Mouse (Mus musculus): ENCODE results near the gene D930020B18Rik. TPM values are rescaled to one million over a fixed set of nuclear protein-coding genes. Genes with fewer than 3 reads are reported as not detected.
A peak's percentile ranks its signal among the peaks of the same experiment; 100 is the strongest.

D930020B18Rik gene
- 0.26 and 0.35 TPM in 2 replicates for polyA plus RNA-seq (2015; fragmentation: Nextera tagmentation; extraction: Ambion mirVana)

DNA sequence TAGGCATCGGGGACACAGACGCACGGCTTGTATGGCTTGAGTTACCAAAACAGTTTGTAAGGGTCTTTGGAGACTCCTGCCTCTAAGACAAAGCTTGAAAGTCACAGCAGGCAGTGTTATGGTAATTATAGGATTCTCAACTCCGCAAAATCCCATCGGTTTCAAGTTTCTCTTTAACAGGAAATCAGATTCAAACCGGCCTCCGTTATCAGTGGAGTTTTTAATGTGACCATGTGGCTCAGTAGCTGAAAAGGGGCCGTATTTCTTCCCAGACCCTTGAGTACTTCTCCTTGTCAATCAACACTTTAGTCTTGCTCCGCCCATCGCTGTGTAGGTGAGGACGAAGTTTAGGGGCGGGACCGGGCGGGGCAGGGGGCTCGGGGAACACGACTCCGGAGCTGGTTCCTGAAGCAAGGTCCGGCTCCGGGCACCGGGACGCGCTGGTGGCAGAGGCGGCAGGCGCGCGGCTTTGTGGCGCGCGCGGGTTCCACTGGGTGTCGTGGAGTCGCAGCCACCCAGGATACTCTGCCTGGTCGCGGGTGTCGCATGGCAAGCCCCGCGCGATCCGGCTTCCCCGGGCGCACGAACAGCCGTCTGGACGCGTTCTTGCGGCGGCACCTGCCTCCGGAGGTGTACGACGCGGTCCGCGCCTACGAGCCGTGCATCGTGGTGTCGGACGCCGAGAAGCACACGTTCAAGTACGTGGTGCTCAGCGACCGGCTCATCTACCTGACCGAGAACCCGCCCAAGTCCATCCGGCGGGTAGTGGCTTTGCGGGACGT, at the start of gene D930020B18Rik:
Gene D930020B18Rik, plus strand, starts transcription at position 317 of the 782 bp plus-strand sequence.
- Histone ChIP-seq H3K4me1 (peaks cover 20% of the 10 kb centered on the region), H3K27me3 (replicated peaks) (peaks cover 34% of the 10 kb centered on the region), H3K9me3 (no peaks in the 10 kb centered on the region), H3K36me3 (replicated peaks) (no peaks in the 10 kb centered on the region), H3K27ac (no peak within 1 kb of the TSS), H3K9ac (peak within 1 kb of the TSS; percentile 26; the same call in 1 of the 2 replicates), H3K4me2 (peak within 1 kb of the TSS; percentile 92), H3K4me3 (peak within 1 kb of the TSS; percentile 45)
- 0 out of 2 replicates have a peak, but pooled peaks have one; percentile 21 for ATAC-seq (replicated peaks)
- WGBS: under 1% methylated on average over 69 of the region's 69 CpGs

DNA sequence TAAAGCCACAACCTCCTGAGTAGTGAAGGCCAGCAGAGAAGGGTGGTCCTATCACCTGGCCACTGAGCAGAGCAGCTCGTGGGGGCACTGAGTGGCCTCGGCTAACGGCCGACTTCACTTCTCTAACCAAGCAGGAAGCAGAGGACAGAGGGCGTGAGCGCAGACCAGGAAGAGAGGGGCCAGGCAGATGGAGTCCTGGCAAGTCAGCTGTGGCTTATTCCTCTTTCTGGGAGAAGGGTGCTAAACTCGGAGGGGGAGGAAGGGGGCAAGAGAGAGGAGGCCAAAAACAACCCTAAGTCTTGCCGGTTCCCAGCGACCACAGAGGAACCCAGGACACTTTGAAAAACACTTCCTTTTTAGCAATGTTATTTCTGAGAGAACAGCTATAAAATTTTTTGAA, 44.8 kb upstream of the D930020B18Rik start:
- ATAC-seq (replicated peaks): no peak
- H3K27ac ChIP-seq: no peak overlapping the region
- no peak overlapping the region for H3K4me3 ChIP-seq
- H3K4me2 ChIP-seq: no peak overlapping the region
- H3K36me3 ChIP-seq (replicated peaks): peaks cover 28% of the 10 kb centered on the region
- WGBS: 86% methylated on average over 9 of the region's 9 CpGs
- H3K9ac ChIP-seq: no peak overlapping the region
- H3K27me3 ChIP-seq (replicated peaks): no peaks in the 10 kb centered on the region
- H3K9me3 ChIP-seq: no peaks in the 10 kb centered on the region
- H3K4me1 ChIP-seq: no peaks in the 10 kb centered on the region

DNA sequence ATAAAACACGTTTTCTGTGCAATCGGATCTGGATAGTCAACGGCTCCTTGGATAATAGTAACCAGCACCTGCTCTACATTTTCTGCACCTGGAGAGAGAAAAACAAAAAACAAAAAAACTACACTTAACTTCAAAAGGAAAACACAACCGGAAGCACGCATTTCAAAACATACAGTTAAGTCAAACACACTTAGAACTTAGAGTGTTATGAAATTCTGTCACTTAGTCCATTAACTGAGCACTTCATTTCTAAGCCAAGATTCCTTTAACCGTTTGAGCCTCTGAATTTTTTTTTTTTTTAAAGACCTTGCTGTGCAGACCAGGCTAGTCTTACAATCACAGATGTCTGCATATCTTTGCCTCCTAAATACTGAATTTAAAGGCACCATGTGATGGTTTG, 40.1 kb upstream of the D930020B18Rik start:
- H3K9ac ChIP-seq: no peak overlapping the region
- peaks cover 60% of the 10 kb centered on the region for H3K36me3 ChIP-seq (replicated peaks)
- H3K27me3 ChIP-seq (replicated peaks): no peaks in the 10 kb centered on the region
- WGBS: 86% methylated on average over 6 of the region's 6 CpGs
- no peak overlapping the region for H3K4me3 ChIP-seq
- no peak for ATAC-seq (replicated peaks)
- H3K9me3 ChIP-seq: no peaks in the 10 kb centered on the region
- H3K4me1 ChIP-seq: no peaks in the 10 kb centered on the region
- no peak overlapping the region for H3K27ac ChIP-seq
- H3K4me2 ChIP-seq: no peak overlapping the region

DNA sequence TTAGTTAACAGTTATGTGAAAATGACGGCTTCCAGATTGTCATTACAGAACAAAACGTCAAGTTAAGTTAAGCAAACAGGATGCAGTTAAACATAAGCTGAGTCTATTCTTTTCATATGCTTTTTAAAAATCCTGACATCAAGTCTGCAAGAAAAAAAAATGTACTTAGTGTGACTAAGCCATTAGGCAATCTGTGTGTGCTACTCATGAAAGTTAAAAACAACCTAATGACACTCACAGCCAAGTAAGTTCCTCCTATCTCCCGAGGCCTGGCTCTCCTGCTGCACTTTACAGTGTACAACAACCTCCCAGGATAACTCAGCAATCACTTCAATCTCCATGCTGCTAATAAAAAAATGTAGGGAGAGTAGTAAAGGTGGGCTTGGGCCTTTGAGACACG, 37.8 kb upstream of the D930020B18Rik start:
- Histone ChIP-seq H3K27me3 (replicated peaks) (no peaks in the 10 kb centered on the region), H3K4me2 (no peak overlapping the region), H3K9ac (no peak overlapping the region), H3K27ac (no peak overlapping the region), H3K9me3 (no peaks in the 10 kb centered on the region), H3K36me3 (replicated peaks) (peaks cover 67% of the 10 kb centered on the region), H3K4me1 (no peaks in the 10 kb centered on the region), H3K4me3 (no peak overlapping the region)
- 89% methylated on average over 4 of the region's 4 CpGs for WGBS
- ATAC-seq (replicated peaks): no peak

DNA sequence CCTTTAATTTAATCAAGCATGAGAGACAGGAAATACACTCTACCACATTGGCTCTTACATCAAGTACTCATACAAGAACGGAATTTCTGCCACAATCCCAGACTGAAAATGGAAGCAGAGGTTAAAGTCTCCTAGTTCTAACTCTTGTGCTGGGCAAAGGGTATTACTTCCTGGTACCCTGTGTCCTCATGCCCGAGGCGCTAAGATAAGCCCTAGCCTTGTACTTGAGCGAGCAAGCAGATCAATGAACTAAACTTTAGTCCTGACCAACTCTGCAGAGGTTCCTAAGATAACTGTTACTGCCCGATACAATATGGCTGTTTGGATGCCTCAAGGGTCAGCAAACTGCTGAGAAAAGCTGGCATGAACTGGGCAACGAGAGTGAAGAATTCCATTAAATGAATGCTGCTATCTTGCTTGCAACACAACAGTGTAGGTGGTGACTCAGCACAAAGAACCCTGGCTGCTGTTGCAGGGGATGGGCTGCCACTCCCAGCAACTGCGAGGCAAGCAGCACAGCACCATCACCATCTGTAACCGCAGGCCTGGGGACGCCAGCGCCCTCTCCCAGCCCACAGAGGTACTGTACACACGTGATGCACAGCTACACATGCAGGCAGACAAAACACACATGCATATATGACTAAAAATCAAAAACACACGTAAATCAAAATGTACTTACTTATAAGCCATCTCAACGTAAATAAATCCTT, 36.6 kb upstream of the D930020B18Rik start:
- no peak for ATAC-seq (replicated peaks)
- Histone ChIP-seq H3K4me3 (no peak overlapping the region), H3K4me1 (no peaks in the 10 kb centered on the region), H3K9ac (no peak overlapping the region), H3K27ac (no peak overlapping the region), H3K27me3 (replicated peaks) (no peaks in the 10 kb centered on the region), H3K36me3 (replicated peaks) (peaks cover 62% of the 10 kb centered on the region), H3K4me2 (no peak overlapping the region), H3K9me3 (no peaks in the 10 kb centered on the region)
- WGBS: 95% methylated on average over 13 of the region's 13 CpGs

DNA sequence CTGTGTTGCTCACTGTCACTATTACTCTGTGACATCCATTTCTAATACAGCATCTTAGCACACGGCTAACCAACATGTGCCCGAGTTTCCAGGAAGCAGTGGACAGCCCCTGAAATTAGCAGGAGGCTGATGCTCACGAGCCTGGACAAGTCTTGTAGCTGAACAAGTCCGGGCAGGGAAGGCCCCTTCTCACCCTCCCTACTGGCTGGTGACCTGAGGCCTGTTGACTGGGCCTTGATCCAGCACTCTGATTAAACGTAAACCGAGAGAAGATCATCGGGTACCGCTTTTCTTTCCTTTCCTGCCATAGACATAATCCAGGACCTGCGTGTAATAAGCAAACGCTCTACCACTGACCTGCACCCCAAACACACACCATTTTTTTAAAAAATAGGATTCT, 33.2 kb upstream of the D930020B18Rik start:
- no peaks in the 10 kb centered on the region for H3K9me3 ChIP-seq
- no peak for ATAC-seq (replicated peaks)
- no peaks in the 10 kb centered on the region for H3K27me3 ChIP-seq (replicated peaks)
- no peak overlapping the region for H3K4me2 ChIP-seq
- no peak overlapping the region for H3K4me3 ChIP-seq
- H3K9ac ChIP-seq: no peak overlapping the region
- H3K36me3 ChIP-seq (replicated peaks): peaks cover 65% of the 10 kb centered on the region
- no peak overlapping the region for H3K27ac ChIP-seq
- 96% methylated on average over 10 of the region's 10 CpGs for WGBS
- no peaks in the 10 kb centered on the region for H3K4me1 ChIP-seq

DNA sequence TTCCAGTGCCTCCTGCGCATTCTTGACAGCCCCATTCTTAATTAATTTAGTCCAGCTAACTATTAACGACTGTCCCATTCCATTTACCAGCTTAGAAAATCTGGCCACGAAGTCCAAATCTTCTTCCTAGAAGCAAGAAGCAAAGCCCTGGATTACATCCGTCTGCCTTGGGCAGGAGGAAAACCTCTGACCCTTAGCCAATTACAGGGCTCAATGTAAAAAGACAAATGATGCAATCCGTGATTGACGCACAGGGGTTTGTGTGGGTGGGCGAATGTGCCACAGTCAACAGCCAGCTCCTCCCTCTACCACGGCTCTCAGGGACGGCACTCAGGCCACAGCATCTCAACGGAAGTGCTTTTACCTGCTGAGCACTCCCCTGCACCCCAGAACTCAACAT, 29.8 kb upstream of the D930020B18Rik start:
- WGBS: 81% methylated on average over 10 of the region's 10 CpGs
- ATAC-seq (replicated peaks): no peak
- no peak overlapping the region for H3K4me3 ChIP-seq
- H3K27me3 ChIP-seq (replicated peaks): no peaks in the 10 kb centered on the region
- no peaks in the 10 kb centered on the region for H3K4me1 ChIP-seq
- no peaks in the 10 kb centered on the region for H3K9me3 ChIP-seq
- H3K4me2 ChIP-seq: no peak overlapping the region
- no peak overlapping the region for H3K9ac ChIP-seq
- H3K36me3 ChIP-seq (replicated peaks): peaks cover 52% of the 10 kb centered on the region
- no peak overlapping the region for H3K27ac ChIP-seq

DNA sequence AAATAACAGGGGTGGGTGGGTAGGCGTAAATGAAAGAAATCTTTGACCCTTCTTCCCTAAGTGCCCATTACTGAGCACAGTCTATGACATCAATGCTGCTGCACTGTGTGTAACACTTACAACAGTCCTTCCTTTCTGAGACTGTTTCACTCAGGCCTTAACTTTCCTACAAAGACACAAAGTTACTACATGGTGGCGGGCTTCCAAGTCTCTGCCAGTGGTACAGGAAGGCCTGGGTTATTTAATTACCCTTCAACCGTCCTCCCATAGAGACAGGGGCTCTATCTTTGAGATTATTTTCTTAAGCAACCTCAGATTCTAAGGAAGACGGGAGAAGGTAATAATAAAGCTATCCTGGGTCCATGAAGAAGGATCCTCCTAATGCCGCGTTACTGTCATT, 28.9 kb upstream of the D930020B18Rik start:
- no peak overlapping the region for H3K9ac ChIP-seq
- no peaks in the 10 kb centered on the region for H3K4me1 ChIP-seq
- no peak overlapping the region for H3K4me3 ChIP-seq
- H3K27ac ChIP-seq: no peak overlapping the region
- no peak overlapping the region for H3K4me2 ChIP-seq
- peaks cover 53% of the 10 kb centered on the region for H3K36me3 ChIP-seq (replicated peaks)
- WGBS: 93% methylated on average over 6 of the region's 6 CpGs
- H3K9me3 ChIP-seq: no peaks in the 10 kb centered on the region
- H3K27me3 ChIP-seq (replicated peaks): no peaks in the 10 kb centered on the region
- no peak for ATAC-seq (replicated peaks)

DNA sequence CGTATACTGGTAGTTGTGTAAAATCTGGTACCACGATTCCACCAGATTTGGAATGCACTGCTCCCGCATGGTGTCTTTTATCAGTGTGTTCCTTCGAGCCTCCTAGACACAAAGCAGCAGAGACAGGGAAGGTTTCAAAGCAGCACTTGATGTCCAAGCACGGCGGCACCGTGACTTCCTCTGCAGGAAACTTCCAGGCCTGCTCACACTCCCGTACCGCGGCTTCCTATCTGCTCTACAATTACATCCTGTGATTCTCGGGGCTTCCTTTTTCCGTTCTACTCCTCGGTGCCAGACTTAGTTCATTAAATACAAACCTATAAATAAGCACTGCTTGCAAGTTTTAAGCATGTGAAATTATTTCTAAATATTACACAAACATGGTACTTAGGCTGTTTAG, 27.8 kb upstream of the D930020B18Rik start:
- 90% methylated on average over 13 of the region's 13 CpGs for WGBS
- Histone ChIP-seq H3K27ac (no peak overlapping the region), H3K4me3 (no peak overlapping the region), H3K4me1 (no peaks in the 10 kb centered on the region), H3K27me3 (replicated peaks) (no peaks in the 10 kb centered on the region), H3K9ac (no peak overlapping the region), H3K9me3 (no peaks in the 10 kb centered on the region), H3K36me3 (replicated peaks) (peaks cover 62% of the 10 kb centered on the region), H3K4me2 (no peak overlapping the region)
- ATAC-seq (replicated peaks): no peak

DNA sequence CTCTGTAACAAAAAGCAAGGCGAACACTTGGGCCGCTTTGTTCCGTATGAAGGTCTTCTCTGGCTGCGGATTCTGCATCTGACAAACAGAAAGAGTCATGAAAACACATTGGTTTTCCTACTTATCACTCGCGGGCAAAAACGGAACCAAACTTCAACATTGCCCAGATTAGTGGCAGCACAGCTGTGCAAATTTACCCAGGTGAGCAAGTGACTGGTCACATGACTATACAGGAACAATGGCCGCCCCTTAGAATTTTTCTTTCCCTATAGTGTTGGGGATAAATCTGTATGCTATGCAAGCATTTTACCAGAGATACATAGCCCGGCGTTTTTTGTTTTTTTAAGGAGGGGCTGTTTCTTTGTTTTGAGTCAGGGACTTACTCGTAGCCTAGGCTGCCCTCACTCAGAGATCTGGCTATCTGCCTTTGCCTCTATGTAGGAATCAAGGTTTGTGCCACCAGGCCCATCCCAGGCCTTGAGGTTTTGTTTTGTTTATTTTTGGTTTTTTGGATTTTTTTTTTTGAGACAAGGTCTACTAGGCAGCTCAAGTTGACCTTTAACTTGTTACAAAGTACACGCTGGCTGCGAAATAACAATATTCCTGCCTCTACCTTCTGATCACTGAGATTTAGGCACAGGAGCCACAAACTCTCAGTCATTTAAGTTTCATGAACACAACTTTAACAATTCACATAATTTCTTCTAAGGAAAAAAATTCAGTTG, 26.1 kb upstream of the D930020B18Rik start:
- Histone ChIP-seq H3K4me3 (no peak overlapping the region), H3K27ac (no peak overlapping the region), H3K9me3 (no peaks in the 10 kb centered on the region), H3K36me3 (replicated peaks) (peaks cover 53% of the 10 kb centered on the region), H3K4me1 (no peaks in the 10 kb centered on the region), H3K27me3 (replicated peaks) (no peaks in the 10 kb centered on the region), H3K4me2 (no peak overlapping the region), H3K9ac (no peak overlapping the region)
- ATAC-seq (replicated peaks): no peak
- 92% methylated on average over 13 of the region's 13 CpGs for WGBS

DNA sequence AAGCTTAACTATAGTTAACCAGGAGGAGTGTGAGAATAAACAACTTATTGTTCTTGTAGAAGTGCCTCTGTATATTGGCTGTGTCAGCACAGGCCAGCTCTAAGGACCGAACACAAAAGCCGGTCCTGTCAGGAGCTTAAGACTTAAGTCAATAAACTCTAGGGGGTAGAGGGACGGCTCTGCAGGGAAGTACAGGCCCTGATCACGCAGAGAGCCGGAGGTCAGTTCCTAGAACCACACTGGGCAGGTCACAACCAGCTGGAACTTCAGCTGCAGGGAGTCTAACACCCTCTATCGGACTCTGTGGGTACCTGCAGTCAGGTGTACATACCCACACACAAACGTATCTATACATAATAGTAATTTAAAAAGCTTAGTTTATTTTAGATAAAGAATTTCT, 25.5 kb upstream of the D930020B18Rik start:
- Histone ChIP-seq H3K9me3 (no peaks in the 10 kb centered on the region), H3K4me3 (no peak overlapping the region), H3K27ac (no peak overlapping the region), H3K4me1 (no peaks in the 10 kb centered on the region), H3K9ac (no peak overlapping the region), H3K27me3 (replicated peaks) (no peaks in the 10 kb centered on the region), H3K36me3 (replicated peaks) (peaks cover 52% of the 10 kb centered on the region), H3K4me2 (no peak overlapping the region)
- ATAC-seq (replicated peaks): no peak
- WGBS: 42% methylated on average over 7 of the region's 7 CpGs

DNA sequence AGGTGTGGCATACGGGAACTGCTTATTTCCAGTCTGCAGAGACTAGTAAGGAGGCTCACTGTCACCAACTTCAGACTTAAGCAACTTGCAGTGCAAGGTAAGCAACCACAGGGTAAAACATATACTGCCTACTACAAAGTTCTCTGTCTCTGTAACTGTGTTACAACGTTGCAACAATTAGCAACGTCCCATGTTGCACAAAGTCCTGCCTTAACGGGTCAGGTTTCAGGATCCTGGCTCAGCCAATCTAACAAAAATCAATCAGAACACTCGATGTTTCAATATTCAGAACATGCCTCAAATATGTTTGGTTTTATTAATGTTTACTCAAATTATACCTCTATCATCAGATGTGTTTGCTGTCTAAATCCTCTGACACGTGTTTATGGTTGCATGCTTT, 19.0 kb upstream of the D930020B18Rik start:
- Histone ChIP-seq H3K27ac (no peak overlapping the region), H3K36me3 (replicated peaks) (peaks cover 18% of the 10 kb centered on the region; the same call in 1 of the 2 replicates), H3K27me3 (replicated peaks) (no peaks in the 10 kb centered on the region), H3K9ac (no peak overlapping the region), H3K4me3 (no peak overlapping the region), H3K9me3 (no peaks in the 10 kb centered on the region), H3K4me1 (peaks cover 15% of the 10 kb centered on the region), H3K4me2 (no peak overlapping the region)
- whole genome bisulfite sequencing: 95% methylated on average over 6 of the region's 6 CpGs
- no peak for ATAC-seq (replicated peaks)

Data from midbrain, embryonic 15.5 days (tissue).